Mouse (Mus musculus) megakaryocyte, embryonic 14.5 days (primary cell): Measurements from ENCODE around the gene Olfr1326-ps1. TPM values are rescaled to one million over a fixed set of nuclear protein-coding genes. Genes with fewer than 3 reads are reported as not detected.

Source experiments
- H3K27me3 ChIP-seq: replicated peaks from 2 replicates; pipeline ENCODE3; 2012; ENCODE audit warnings: inconsistent platforms
- H3K36me3 ChIP-seq: replicated peaks from 2 replicates; pipeline ENCODE3; 2012; ENCODE audit warnings: low read length, inconsistent platforms, mixed read lengths
- H3K4me1 ChIP-seq: 2 replicates; pipeline ENCODE4 v1.6.1; 2012; ENCODE audit warnings: inconsistent platforms
- H3K4me3 ChIP-seq: replicated peaks from 2 replicates; pipeline ENCODE3; 2012; ENCODE audit warnings: moderate library complexity, mild to moderate bottlenecking, inconsistent platforms
- H3K9me3 ChIP-seq: 2 replicates; pipeline ENCODE4 v1.6.1; 2012; ENCODE audit warnings: inconsistent platforms
- FLI1 ChIP-seq: IDR thresholded peaks from 2 replicates; pipeline ENCODE4 v1.6.1; 2012; ENCODE audit warnings: low read length, inconsistent platforms, mixed read lengths
- GATA1 ChIP-seq: IDR thresholded peaks from 3 replicates; pipeline ENCODE4 v1.6.1; 2012; ENCODE audit warnings: mixed read lengths, low read length, inconsistent platforms, borderline replicate concordance
- polyA plus RNA-seq: library from polyadenylated mRNA; stranded (reverse); fragments of >175 nt; gene quantifications from 2 replicates; pipeline ENCODE4 v1.2.3, GENCODE M21; 2012; ENCODE audit warnings: low replicate concordance; ENCODE audit not compliant: insufficient read depth

Olfr1326-ps1 gene
- not detected in 2 replicates for polyA plus RNA-seq

- no peak for TF ChIP-seq GATA1
- TF ChIP-seq FLI1 = no peak
- H3K27me3 ChIP-seq = peaks cover 8% of the 10 kb centered on the region
- no peaks in the 10 kb centered on the region for H3K9me3 ChIP-seq
- no peaks in the 10 kb centered on the region for H3K4me1 ChIP-seq
- H3K4me3 ChIP-seq = no peak within 1 kb of the TSS
- H3K36me3 ChIP-seq = no peaks in the 10 kb centered on the region
Observed at GRCm38 (mm10) chrX:74574788-74575187, at the start of gene Olfr1326-ps1. Gene Olfr1326-ps1 (minus strand): TSS chrX:74574888.

DNA sequence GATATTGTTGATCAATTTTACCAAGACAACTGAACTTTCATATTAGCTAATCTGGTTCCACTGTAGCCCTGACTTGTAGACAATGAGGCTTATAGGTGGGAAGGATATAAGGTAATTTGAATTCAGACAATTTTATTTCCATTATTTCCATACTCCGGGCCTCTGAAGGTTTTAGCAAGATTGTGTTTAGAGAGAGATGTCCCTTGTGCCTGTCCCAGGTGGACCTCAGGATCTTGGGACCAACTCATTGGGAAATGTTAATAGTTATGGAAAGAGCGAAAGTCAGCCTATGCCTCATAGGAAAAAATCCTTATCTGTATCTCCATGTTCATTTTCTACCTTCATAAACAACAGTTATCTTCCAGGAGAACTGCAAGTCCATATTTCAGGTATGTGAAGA, 17.7 kb upstream of the Olfr1326-ps1 start, which contains the start of gene Olfr1325:
Gene Olfr1325, plus strand, starts transcription at position 301 of the 400 bp plus-strand sequence.
- H3K4me1 ChIP-seq = no peaks in the 10 kb centered on the region
- no peaks in the 10 kb centered on the region for H3K27me3 ChIP-seq
- TF ChIP-seq GATA1 (no peak), FLI1 (no peak)
- H3K4me3 ChIP-seq = no peak within 1 kb of the TSS
- 0 out of 2 replicates have a peak, but pooled peaks cover under 1% of the 10 kb centered on the region for H3K9me3 ChIP-seq
- H3K36me3 ChIP-seq = no peaks in the 10 kb centered on the region

Other genes with a start within 250 kb of the Olfr1326-ps1 start
- 1.3 TPM in 1 of 2 replicates, not detected in the other for gene Plxna3, start 245.8 kb downstream of the Olfr1326-ps1 start, polyA plus RNA-seq
- 7.0 and 8.9 TPM in 2 replicates for gene Lage3, start 221.3 kb downstream of the Olfr1326-ps1 start, polyA plus RNA-seq
- 21.1 TPM in 1 of 2 replicates, not detected in the other for gene Ubl4a, start 201.7 kb downstream of the Olfr1326-ps1 start, polyA plus RNA-seq
- 1.9 and 3.3 TPM in 2 replicates for gene Slc10a3, start 201.5 kb downstream of the Olfr1326-ps1 start, polyA plus RNA-seq
- 4.0 and 8.8 TPM in 2 replicates for gene Fam3a, start 181.6 kb downstream of the Olfr1326-ps1 start, polyA plus RNA-seq
- gene Ikbkg, start 181.6 kb downstream of the Olfr1326-ps1 start, polyA plus RNA-seq = 16.4 and 19.2 TPM in 2 replicates
- 5.2 and 16.4 TPM in 2 replicates for gene G6pdx, start 145.7 kb downstream of the Olfr1326-ps1 start, polyA plus RNA-seq
- gene Gm6880, start 93.5 kb downstream of the Olfr1326-ps1 start, polyA plus RNA-seq = not detected in 2 replicates
- gene Olfr1325, start 17.8 kb upstream of the Olfr1326-ps1 start, polyA plus RNA-seq = not detected in 2 replicates
- gene Gm5640, start 70.7 kb upstream of the Olfr1326-ps1 start, polyA plus RNA-seq = not detected in 2 replicates
- gene Gm6890, start 166.0 kb upstream of the Olfr1326-ps1 start, polyA plus RNA-seq = 3.3 TPM in 1 of 2 replicates, not detected in the other